Mouse (Mus musculus): Measurements from ENCODE around the gene Map7d2.

- TF ChIP-seq CTCF (IDR thresholded peaks at IDR 0.05; ENCODE audit: borderline replicate concordance, insufficient read depth, low read length) = no peak
- TF ChIP-seq POLR2A (IDR thresholded peaks at IDR 0.05; ENCODE audit: low read depth, low read length) = no peak
These were observed 88.8 kb downstream of the Map7d2 start for GRCm38 (mm10) chrX:159503181-159503580.
